Mouse (Mus musculus) T-cell, adult 2 months (primary cell): ENCODE data around the gene Map9.
"Not testable (repeated sequence)": the region's sequence is repeated elsewhere in the genome, so short reads cannot be mapped to it uniquely, and the experiment has no call there.

Source experiments
- DNase-seq: peaks from one replicate; pipeline ENCODE4 v3.0.0; 2022; ENCODE audit warnings: low spot score

The Map9 gene

DNA sequence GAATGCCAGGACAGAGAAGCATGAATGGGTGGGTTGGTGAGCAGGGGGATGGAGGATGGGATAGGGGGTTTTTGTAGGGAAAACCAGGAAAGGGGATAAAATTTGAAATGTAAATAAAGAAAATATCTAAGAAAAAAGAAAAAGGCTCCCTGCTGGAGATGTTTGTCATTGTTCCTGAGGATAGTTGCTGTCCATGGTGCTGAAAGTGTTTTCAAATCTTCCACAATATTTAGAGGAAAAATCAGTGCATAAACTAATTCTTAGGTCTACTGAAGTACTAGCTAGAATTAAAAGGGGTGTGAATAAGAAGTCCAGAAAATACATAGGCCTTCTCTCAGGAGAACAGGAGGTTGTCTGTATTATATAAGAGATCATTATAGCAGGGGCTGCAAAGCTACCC lies 54.6 kb downstream of the Map9 start:
- DNase-seq, result no peak

DNA sequence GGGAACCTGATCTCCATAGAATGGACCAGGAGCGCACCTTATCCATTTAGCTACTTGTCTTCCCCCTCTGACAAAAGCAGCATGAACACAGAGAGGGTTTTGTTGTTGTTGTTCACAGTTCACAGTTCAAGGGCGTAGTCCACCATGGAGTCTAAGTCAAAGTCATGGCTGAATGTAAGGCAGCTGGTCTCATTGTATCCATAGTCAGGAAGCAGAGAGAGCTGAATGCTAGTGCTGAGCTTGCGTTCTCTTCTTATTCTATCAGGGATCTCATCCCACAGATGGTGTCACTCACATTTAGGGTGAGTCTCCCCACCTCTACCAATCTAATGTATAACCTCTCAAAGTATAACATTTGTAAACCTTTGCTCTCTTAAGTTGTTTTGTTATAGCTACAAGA lies 60.1 kb downstream of the Map9 start:
- DNase-seq, result no peak

DNA sequence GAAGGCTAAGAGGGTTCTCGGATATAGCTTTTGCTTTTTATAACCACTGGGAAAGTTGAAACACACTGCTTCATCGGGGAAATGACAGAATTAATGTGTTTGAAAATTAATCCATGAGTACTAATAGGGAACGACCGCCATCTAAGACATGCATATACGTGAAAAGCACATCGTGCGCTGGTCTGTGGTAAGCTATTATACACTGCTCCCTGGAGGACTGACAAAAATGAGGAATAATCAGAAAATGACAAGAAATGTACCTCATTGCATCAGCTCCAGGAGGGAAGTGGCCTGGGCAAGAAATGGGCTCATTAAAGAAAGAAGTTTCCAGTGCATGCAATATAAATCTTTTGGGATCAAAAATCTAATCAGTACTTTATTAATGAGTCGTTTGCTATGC lies 77.5 kb downstream of the Map9 start:
- DNase-seq, result no peak

DNA sequence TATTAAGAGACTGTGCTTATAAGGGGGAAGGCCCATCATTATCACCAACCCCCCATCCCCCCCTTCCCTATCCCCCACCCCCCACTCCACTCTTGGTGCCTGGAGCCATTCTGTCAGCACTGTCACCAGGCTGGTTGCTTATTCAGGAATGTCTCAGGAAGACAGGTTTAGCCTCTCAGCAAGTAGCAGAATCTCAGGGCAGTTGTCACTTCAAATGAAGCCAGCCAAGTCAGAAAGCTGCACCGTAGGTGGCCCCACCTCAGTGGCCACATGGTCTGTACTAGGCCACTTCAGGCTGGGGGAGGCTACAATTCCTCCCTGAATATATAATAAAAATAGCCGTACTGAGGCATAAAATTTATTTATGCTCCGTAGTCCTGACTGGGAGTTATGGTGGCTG lies 83.1 kb downstream of the Map9 start:
- DNase-seq, result no peak

DNA sequence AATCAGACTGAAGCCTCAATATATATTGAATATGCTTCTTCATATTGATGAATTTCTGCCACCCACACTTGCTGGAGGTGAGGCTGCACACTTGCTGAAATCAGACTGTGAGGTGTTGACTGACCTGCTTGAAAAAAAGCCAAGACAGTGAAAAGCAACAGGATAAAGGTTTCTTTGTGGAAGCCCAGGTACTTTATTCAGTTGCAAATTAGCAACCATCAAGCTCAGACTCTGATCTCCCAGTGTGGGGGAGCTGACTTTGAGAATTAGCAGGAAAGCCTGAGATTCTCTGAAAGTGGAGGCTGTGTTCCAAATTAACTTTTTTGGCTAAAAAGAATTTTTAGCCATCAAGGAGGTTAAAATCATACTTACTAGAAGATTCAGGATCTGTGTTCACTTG lies 83.8 kb downstream of the Map9 start:
- DNase-seq, result not testable (repeated sequence)
